Mouse (Mus musculus) E14TG2a.4 (cell line): ENCODE data around the gene Mfsd4b3.

Experiments used
- CTCF ChIP-seq: conservative IDR thresholded peaks from 2 replicates; pipeline ENCODE4 v1.5.1; 2014; ENCODE audit warnings: low read length
- NANOG ChIP-seq: IDR thresholded peaks from 2 replicates; pipeline ENCODE4 v1.6.1; 2014; ENCODE audit warnings: borderline replicate concordance, low read length, mixed read lengths
- POU5F1 ChIP-seq: IDR thresholded peaks from 2 replicates; pipeline ENCODE4 v1.6.1; 2014; ENCODE audit warnings: low read length, borderline replicate concordance

DNA sequence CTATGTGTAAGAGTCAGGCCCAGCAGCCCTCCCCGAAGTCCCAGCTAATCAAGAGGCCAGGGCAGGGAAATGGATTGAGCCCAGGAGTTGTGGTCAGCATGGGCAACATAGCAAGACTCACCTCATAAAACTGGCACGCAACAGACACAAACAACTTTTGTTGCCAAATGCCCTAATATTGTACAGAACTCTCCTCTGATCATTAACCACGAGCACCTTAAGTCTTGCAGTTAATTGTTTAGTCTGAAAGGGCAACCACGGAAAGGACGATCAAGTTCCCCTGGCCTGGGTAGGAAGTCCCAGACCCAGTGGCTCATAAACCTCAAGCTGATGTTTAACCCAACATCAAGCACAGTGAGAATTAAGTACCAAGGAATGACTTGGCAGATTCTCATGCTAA lies 22.7 kb upstream of the Mfsd4b3 start:
- TF ChIP-seq CTCF, result no peak
- TF ChIP-seq POU5F1, result no peak
- TF ChIP-seq NANOG, result no peak
